Mouse (Mus musculus) small intestine, adult 2 months (tissue): Measurements from ENCODE around the gene Myadm. TPM values are rescaled to one million over a fixed set of nuclear protein-coding genes. Genes with fewer than 3 reads are reported as not detected.
A peak's percentile ranks its signal among the peaks of the same experiment; 100 is the strongest.

Experiments used
- H3K27ac ChIP-seq: fragments of 200-500 bp; 2 replicates; pipeline ENCODE4 v1.5.1; 2012; ENCODE audit warnings: low read depth, low read length, control low read depth, inconsistent platforms; ENCODE audit not compliant: insufficient read depth
- H3K27me3 ChIP-seq: fragments of 200-500 bp; 2 replicates; pipeline ENCODE4 v1.6.1; 2012; ENCODE audit warnings: mild to moderate bottlenecking, moderate library complexity, low read length, inconsistent platforms; ENCODE audit not compliant: control insufficient read depth, insufficient read depth
- H3K36me3 ChIP-seq: fragments of 200-500 bp; 2 replicates; pipeline ENCODE4 v1.6.1; 2012; ENCODE audit warnings: mild to moderate bottlenecking, low read length, control low read depth, inconsistent platforms; ENCODE audit not compliant: control insufficient read depth, insufficient read depth
- H3K4me1 ChIP-seq: fragments of 200-500 bp; 2 replicates; pipeline ENCODE4 v1.6.1; 2012; ENCODE audit warnings: low read length, inconsistent platforms, mixed read lengths; ENCODE audit not compliant: control insufficient read depth, insufficient read depth, insufficient read length
- H3K4me3 ChIP-seq: fragments of 200-500 bp; 2 replicates; pipeline ENCODE4 v1.5.1; 2012; ENCODE audit warnings: low read depth, mild to moderate bottlenecking, control low read depth, inconsistent platforms, low read length, moderate library complexity
- CTCF ChIP-seq: fragments of 200-500 bp; IDR thresholded peaks from 2 replicates; pipeline ENCODE4 v1.5.1; 2012; ENCODE audit warnings: low read depth, mild to moderate bottlenecking, control low read depth, inconsistent platforms, low read length, moderate library complexity, mixed read lengths; ENCODE audit not compliant: insufficient replicate concordance, insufficient read length; ENCODE audit errors: extremely low read depth
- POLR2A ChIP-seq: fragments of 200-500 bp; IDR thresholded peaks from 2 replicates; pipeline ENCODE4 v1.6.1; 2012; ENCODE audit warnings: low read depth, mild to moderate bottlenecking, control low read depth, inconsistent platforms, low read length, moderate library complexity
- WGBS: fragments of 180-500 bp; shearing (Covaris S2); methylation state at CpG from one replicate; pipeline ENCODE4 v1.1.7; 2018; 5-methylcytosine and 5-hydroxymethylcytosine counted together
- polyA plus RNA-seq: library from polyadenylated mRNA; depleted of rRNA; stranded (reverse); fragments of >200 nt; gene quantifications from 2 replicates; pipeline ENCODE4 v1.2.3, GENCODE M21; 2012

Gene Myadm
- polyA plus RNA-seq, 1 experiment = 132 TPM

DNA sequence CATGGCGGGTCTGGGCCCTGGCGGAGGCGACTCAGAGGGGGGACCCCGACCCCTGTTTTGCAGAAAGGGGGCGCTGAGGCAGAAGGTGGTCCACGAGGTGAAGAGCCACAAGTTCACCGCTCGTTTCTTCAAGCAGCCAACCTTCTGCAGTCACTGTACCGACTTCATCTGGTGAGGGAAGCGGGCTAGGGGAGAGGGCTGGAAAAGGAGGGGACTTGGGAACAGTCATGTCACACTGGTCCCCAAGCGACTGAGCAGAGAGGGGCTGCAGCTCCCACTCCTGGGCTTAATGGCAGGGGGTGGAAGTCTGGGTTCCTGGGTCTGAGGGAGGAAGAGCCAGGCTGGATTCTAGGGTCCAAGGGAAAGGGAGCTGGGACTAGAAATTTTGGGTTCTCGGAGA lies 14.9 kb downstream of the Myadm start:
- H3K27me3 ChIP-seq = peaks cover 21% of the 10 kb centered on the region
- peaks cover 7% of the 10 kb centered on the region; the same call in 1 of the 2 replicates for H3K36me3 ChIP-seq
- H3K4me1 ChIP-seq = peaks cover 12% of the 10 kb centered on the region
- H3K4me3 ChIP-seq = peak overlapping the region; percentile 48
- TF ChIP-seq POLR2A (no peak), CTCF (no peak)
- no peak overlapping the region for H3K27ac ChIP-seq
- WGBS = 12% methylated on average over 12 of the region's 12 CpGs

DNA sequence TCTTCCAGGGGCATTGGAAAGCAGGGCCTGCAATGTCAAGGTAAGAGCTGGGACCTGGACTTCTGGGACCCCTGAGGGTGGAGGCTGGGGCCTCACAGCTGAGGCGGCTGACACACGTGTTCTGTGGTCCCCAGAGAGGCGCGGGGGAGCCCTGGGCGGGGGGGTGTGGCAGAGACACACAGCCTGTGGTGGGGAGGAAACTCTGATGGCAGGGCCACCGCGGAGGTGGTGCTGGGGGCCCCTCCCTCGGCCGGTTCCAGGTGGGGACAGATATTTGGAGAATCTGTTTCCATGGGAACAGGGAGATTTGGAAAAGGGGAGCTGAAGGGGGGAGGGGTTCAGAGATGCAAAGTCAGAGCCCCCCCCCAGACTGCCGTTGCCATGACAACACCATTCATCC lies 15.4 kb downstream of the Myadm start:
- WGBS = 15% methylated on average over 10 of the region's 10 CpGs
- no peak overlapping the region for H3K4me3 ChIP-seq
- peaks cover 4% of the 10 kb centered on the region; the same call in 1 of the 2 replicates for H3K36me3 ChIP-seq
- H3K27ac ChIP-seq = no peak overlapping the region
- TF ChIP-seq POLR2A (no peak), CTCF (no peak)
- H3K4me1 ChIP-seq = peaks cover 12% of the 10 kb centered on the region
- H3K27me3 ChIP-seq = peaks cover 21% of the 10 kb centered on the region

DNA sequence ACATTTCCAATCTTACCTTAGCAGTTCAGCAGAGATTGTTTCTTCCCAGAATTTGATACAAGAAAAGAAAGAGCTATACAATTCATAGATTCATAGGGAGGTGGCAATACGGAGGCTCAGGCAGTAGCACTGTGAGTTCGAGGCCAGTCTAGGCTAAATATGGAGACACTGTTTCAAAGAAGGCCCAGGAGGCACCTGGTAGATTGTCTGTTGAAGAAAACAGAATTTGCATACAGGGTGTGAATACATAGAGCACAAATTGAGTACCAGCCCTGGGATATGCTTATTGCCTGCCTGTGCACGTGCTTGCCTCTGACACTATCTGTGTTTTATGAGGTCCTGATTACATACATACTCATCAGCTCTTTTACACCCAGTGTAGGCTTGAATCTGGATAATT lies 17.5 kb downstream of the Myadm start:
- 52% methylated on average over 3 of the region's 3 CpGs for WGBS
- no peak overlapping the region for H3K4me3 ChIP-seq
- TF ChIP-seq CTCF = no peak
- TF ChIP-seq POLR2A = no peak
- H3K36me3 ChIP-seq = no peaks in the 10 kb centered on the region
- no peak overlapping the region for H3K27ac ChIP-seq
- peaks cover 12% of the 10 kb centered on the region for H3K4me1 ChIP-seq
- H3K27me3 ChIP-seq = peaks cover 21% of the 10 kb centered on the region

DNA sequence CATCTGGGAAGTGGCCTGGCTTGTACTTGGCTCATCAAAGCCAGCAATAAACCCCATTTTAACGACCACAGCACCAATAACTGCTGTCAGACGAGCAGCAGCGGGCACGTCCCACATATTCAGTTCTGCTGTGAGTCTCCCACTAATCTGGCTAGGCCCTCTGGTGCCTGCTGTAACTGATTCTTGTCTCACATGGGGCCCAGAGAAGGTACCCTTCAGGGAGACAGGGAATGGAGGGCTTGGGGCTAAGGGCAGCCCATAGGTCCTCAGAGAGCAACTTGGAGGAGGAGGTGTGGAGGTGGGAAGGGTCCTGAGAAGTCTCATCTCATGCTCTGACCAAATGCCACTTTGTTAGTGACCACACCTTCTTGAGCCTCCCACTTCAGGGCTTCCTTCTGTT lies 19.8 kb downstream of the Myadm start:
- H3K36me3 ChIP-seq = no peaks in the 10 kb centered on the region

DNA sequence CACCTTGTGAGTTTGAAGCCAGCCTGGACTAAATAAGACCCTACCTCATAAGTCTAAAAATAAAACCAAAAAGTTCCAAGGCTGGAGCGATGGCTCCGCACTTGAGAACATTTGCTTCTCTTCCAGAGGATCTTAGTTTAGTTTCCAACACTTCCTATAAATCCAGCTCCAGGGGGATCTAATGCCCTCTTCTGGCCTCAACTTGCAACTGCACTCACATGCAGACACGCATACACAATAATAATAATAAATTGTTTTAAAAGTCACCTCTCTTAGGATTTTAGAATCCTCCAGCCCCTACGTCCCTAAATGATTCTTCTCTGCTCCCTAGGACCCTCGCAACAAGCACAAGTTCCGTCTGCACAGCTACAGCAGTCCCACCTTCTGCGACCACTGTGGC lies 21.4 kb downstream of the Myadm start:
- Histone ChIP-seq H3K36me3 (no peaks in the 10 kb centered on the region), H3K27me3 (peaks cover 2% of the 10 kb centered on the region; the same call in 1 of the 2 replicates), H3K4me3 (no peak overlapping the region), H3K27ac (no peak overlapping the region), H3K4me1 (no peaks in the 10 kb centered on the region)
- 94% methylated on average over 7 of the region's 7 CpGs for WGBS
- TF ChIP-seq CTCF = no peak
- TF ChIP-seq POLR2A = no peak

More for the DNA sequence above, 19.8 kb downstream of the Myadm start:
- no peak overlapping the region for H3K4me3 ChIP-seq
- WGBS = 38% methylated on average over 4 of the region's 4 CpGs
- no peak for TF ChIP-seq CTCF
- no peak for TF ChIP-seq POLR2A
- peaks cover under 1% of the 10 kb centered on the region for H3K4me1 ChIP-seq
- H3K27me3 ChIP-seq = peaks cover 15% of the 10 kb centered on the region
- no peak overlapping the region for H3K27ac ChIP-seq

DNA sequence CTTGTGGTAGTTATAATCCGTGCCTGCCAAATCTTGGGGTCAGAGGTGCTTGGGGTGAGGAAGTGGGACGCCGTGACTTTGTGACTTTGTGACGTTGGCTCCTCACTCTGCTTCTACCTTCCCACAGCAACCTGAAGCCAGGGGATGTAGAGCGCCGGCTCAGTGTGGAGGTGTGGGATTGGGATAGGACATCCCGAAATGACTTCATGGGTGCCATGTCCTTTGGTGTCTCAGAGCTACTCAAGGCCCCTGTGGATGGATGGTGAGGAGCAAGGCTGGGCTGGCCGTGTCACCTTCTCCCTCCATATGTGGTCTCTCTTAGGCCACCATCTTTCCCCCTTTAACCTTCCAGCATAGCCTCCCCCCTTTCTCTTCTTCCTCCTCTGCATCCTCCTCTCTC lies 24.7 kb downstream of the Myadm start:
- 86% methylated on average over 8 of the region's 8 CpGs for WGBS

DNA sequence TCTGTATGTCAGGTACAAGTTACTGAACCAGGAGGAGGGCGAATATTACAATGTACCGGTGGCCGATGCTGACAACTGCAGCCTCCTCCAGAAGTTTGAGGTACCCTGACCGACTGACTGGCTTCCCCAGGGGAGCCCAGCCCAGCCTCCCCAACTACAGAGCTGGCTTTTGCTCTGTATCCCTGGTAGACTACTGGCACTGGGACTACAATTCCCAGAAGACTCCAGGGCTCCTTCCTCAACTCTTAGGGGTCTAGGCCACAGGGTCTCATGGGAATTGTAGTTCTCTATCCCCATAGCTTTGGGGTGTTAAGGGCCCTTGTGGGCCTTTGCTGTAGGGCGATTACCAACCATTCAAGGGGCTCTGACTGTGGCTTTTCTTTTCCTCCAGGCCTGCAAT lies 25.2 kb downstream of the Myadm start:
- TF ChIP-seq CTCF (no peak), POLR2A (no peak)
- Histone ChIP-seq H3K4me3 (no peak overlapping the region), H3K36me3 (no peaks in the 10 kb centered on the region), H3K27ac (no peak overlapping the region), H3K4me1 (no peaks in the 10 kb centered on the region), H3K27me3 (no peaks in the 10 kb centered on the region)
- WGBS = 73% methylated on average over 5 of the region's 5 CpGs

More for the DNA sequence above, 24.7 kb downstream of the Myadm start:
- Histone ChIP-seq H3K4me1 (no peaks in the 10 kb centered on the region), H3K27me3 (no peaks in the 10 kb centered on the region), H3K27ac (no peak overlapping the region), H3K4me3 (no peak overlapping the region), H3K36me3 (no peaks in the 10 kb centered on the region)
- TF ChIP-seq CTCF (no peak), POLR2A (no peak)

DNA sequence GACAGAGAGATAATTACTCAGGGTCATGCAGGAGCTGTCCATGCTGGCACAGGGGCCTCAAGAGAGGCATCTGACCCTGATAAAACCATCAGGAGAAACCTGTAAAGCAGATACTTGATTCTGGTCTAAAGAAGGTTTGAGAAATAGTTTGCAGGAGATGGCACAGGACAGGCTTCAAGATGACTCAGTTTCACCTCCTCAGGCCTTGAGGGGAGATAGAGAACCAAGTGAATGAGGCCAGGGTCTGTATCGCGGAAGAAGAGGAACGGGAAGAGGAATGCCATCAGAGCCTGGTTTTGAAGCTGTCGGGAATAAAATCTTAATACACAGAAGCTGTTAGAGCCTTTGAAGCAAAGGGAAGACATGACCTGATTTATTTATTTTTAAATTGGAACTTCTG lies 28.8 kb downstream of the Myadm start:
- WGBS = 63% methylated on average over 4 of the region's 4 CpGs
- H3K27ac ChIP-seq = no peak overlapping the region

More for the DNA sequence above, 28.8 kb downstream of the Myadm start:
- H3K27me3 ChIP-seq = no peaks in the 10 kb centered on the region
- no peaks in the 10 kb centered on the region for H3K36me3 ChIP-seq
- no peak for TF ChIP-seq POLR2A
- TF ChIP-seq CTCF = no peak
- no peak overlapping the region for H3K4me3 ChIP-seq
- H3K4me1 ChIP-seq = no peaks in the 10 kb centered on the region
